Mouse (Mus musculus): ENCODE data around the gene Pbrm1. TPM values are rescaled to one million over a fixed set of nuclear protein-coding genes. Genes with fewer than 3 reads are reported as not detected.

Gene Pbrm1
- 40.6 TPM for polyA plus RNA-seq (2017; shearing (Covaris generic))

GRCm38 (mm10) chr14:31018860-31019291, at the start of gene Pbrm1, which contains the start of gene Gnl3:
Gene Pbrm1 (plus strand): TSS chr14:31019138.
Gene Gnl3 (minus strand): TSS chr14:31019152.

GRCm38 (mm10) chr14:31001307-31002205, 17.4 kb upstream of the Pbrm1 start, which contains the start of the genes Glt8d1 and Spcs1:
Gene Glt8d1 (plus strand): TSS chr14:31001400.
Gene Spcs1 (minus strand): TSS chr14:31001672.

DNA sequence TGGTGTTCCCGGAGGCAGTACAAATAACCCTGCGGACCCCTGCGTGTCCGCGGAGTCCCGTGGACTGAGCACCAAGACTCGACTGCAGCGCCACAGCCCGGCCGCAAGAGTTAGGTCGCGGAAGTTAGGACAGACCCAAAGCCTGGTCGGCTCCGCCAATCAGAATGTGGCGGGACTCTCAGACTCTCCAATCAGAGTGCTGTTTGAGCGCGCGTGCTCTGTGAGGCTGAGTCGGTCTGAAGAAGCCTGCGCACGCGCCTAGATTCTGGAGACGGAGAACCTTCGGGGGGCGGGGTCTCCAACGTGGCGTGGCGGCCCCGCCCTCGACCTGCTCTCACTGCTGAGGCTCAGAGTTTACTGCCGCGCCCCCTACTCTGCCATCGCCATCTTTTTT, 109.9 kb downstream of the Pbrm1 start, which contains the start of gene Smim4:
Gene Smim4, minus strand, starts transcription at position 131 of the 394 bp plus-strand sequence.

GRCm38 (mm10) chr14:31130236-31131220, 111.6 kb downstream of the Pbrm1 start, which contains the start of gene Nt5dc2:
Gene Nt5dc2 (plus strand): TSS chr14:31131053.

GRCm38 (mm10) chr14:31168425-31168824, 149.5 kb downstream of the Pbrm1 start, which contains the start of gene Stab1:
Gene Stab1 (minus strand): TSS chr14:31168641.

Other genes starting within 250 kb of the Pbrm1 start
- gene Tmem110, start 193.5 kb upstream of the Pbrm1 start, polyA plus RNA-seq (2017; shearing (Covaris generic)): 3.6 TPM
- gene Mustn1, start 139.9 kb upstream of the Pbrm1 start, polyA plus RNA-seq (2017; shearing (Covaris generic)): 0.37 TPM
- gene Itih4, start 132.7 kb upstream of the Pbrm1 start, polyA plus RNA-seq (2017; shearing (Covaris generic)): not detected
- gene Itih3, start 95.4 kb upstream of the Pbrm1 start, polyA plus RNA-seq (2017; shearing (Covaris generic)): not detected
- not detected for gene Itih1, start 75.8 kb upstream of the Pbrm1 start, polyA plus RNA-seq (2017; shearing (Covaris generic))
- 11.7 TPM for gene Nek4, start 67.8 kb upstream of the Pbrm1 start, polyA plus RNA-seq (2017; shearing (Covaris generic))
- gene Glt8d1, start 17.7 kb upstream of the Pbrm1 start, polyA plus RNA-seq (2017; shearing (Covaris generic)): 8.5 TPM
- gene Spcs1, start 17.5 kb upstream of the Pbrm1 start, polyA plus RNA-seq (2017; shearing (Covaris generic)): 367 TPM
- gene Gnl3, start within 50 bp of the Pbrm1 start, polyA plus RNA-seq (2017; shearing (Covaris generic)): 84.0 TPM
- gene Smim4, start 109.8 kb downstream of the Pbrm1 start, polyA plus RNA-seq (2017; shearing (Covaris generic)): 58.6 TPM
- not detected for gene Nt5dc2, start 111.9 kb downstream of the Pbrm1 start, polyA plus RNA-seq (2017; shearing (Covaris generic))
- gene Stab1, start 149.5 kb downstream of the Pbrm1 start, polyA plus RNA-seq (2017; shearing (Covaris generic)): 3.2 TPM
- gene Tnnc1, start 189.2 kb downstream of the Pbrm1 start, polyA plus RNA-seq (2017; shearing (Covaris generic)): 0.42 TPM
- 176 TPM for gene Nisch, start 197.8 kb downstream of the Pbrm1 start, polyA plus RNA-seq (2017; shearing (Covaris generic))
- gene Sema3g, start 198.7 kb downstream of the Pbrm1 start, polyA plus RNA-seq (2017; shearing (Covaris generic)): 0.07 TPM
- gene Phf7, start 232.2 kb downstream of the Pbrm1 start, polyA plus RNA-seq (2017; shearing (Covaris generic)): 12.3 TPM
- gene Bap1, start 232.3 kb downstream of the Pbrm1 start, polyA plus RNA-seq (2017; shearing (Covaris generic)): 90.5 TPM

Measured in activated CD4-positive, CD25-positive, alpha-beta regulatory T cell, adult 9 weeks (primary cell).